Mouse (Mus musculus) ES-Bruce4 (cell line): Measurements from ENCODE around the gene Gm48552. TPM values are rescaled to one million over a fixed set of nuclear protein-coding genes. Genes with fewer than 3 reads are reported as not detected.

Experiments used
- H3K27ac ChIP-seq: 2 replicates; pipeline ENCODE4 v1.5.1; 2012; ENCODE audit warnings: low read length, inconsistent platforms; ENCODE audit not compliant: insufficient read depth
- H3K27me3 ChIP-seq: 2 replicates; pipeline ENCODE4 v1.6.1; 2012; ENCODE audit warnings: mild to moderate bottlenecking, low read length, inconsistent platforms; ENCODE audit not compliant: control insufficient read depth, poor library complexity, insufficient read depth, severe bottlenecking
- H3K36me3 ChIP-seq: 2 replicates; pipeline ENCODE4 v1.6.1; 2012; ENCODE audit warnings: inconsistent platforms, mild to moderate bottlenecking, low read length, moderate library complexity; ENCODE audit not compliant: control insufficient read depth, poor library complexity, insufficient read depth, severe bottlenecking
- H3K4me1 ChIP-seq: one replicate; pipeline ENCODE4 v1.8.1; 2011; ENCODE audit warnings: low read length; ENCODE audit not compliant: control insufficient read depth, insufficient read depth
- H3K4me3 ChIP-seq: 2 replicates; pipeline ENCODE4 v1.5.1; 2011; ENCODE audit warnings: low read depth, mild to moderate bottlenecking, low read length
- H3K9ac ChIP-seq: 2 replicates; pipeline ENCODE4 v1.6.1; 2012; ENCODE audit warnings: low read depth, mild to moderate bottlenecking, inconsistent platforms; ENCODE audit not compliant: poor library complexity, severe bottlenecking
- H3K9me3 ChIP-seq: replicated peaks from 2 replicates; pipeline ENCODE4 v1.6.1; 2012; ENCODE audit warnings: mild to moderate bottlenecking, low read length, inconsistent platforms; ENCODE audit not compliant: control insufficient read depth, poor library complexity, insufficient read depth, severe bottlenecking
- CTCF ChIP-seq: IDR thresholded peaks from one replicate; pipeline ENCODE4 v1.8.1; 2011; ENCODE audit warnings: low read depth, low read length
- EP300 ChIP-seq: IDR thresholded peaks from 2 replicates; pipeline ENCODE4 v1.6.1; 2011; ENCODE audit warnings: low read depth, low read length; ENCODE audit not compliant: insufficient read depth
- POLR2A ChIP-seq: IDR thresholded peaks from one replicate; pipeline ENCODE4 v1.8.1; 2011; ENCODE audit warnings: low read length; ENCODE audit not compliant: insufficient read depth
- polyA plus RNA-seq: library from polyadenylated mRNA; stranded (reverse); fragments of >200 nt; gene quantifications from 2 replicates; pipeline ENCODE4 v1.2.4, GENCODE M21; 2011; ENCODE audit warnings: low read depth; ENCODE audit not compliant: missing spikeins, insufficient read depth, insufficient read length

Gene Gm48552
- polyA plus RNA-seq, 1 experiment, result not detected

GRCm38 (mm10) chr10:81365672-81366476 lies 22.9 kb upstream of the Gm48552 start, which contains the start of gene 4930404N11Rik:
4930404N11Rik (minus strand) TSS chr10:81365816.
- Histone ChIP-seq H3K9me3 (no peaks in the 10 kb centered on the region), H3K36me3 (peaks cover 18% of the 10 kb centered on the region), H3K27me3 (no peaks in the 10 kb centered on the region), H3K4me1 (peaks cover 9% of the 10 kb centered on the region), H3K4me3 (no peak within 1 kb of the TSS), H3K27ac (no peak within 1 kb of the TSS), H3K9ac (no peak within 1 kb of the TSS)
- TF ChIP-seq CTCF, result no peak
- no peak for TF ChIP-seq POLR2A
- TF ChIP-seq EP300, result no peak

- no peaks in the 10 kb centered on the region for H3K9me3 ChIP-seq
- H3K4me1 ChIP-seq, result peaks cover 9% of the 10 kb centered on the region
- no peak overlapping the region for H3K9ac ChIP-seq
- H3K27me3 ChIP-seq, result no peaks in the 10 kb centered on the region
- TF ChIP-seq CTCF (no peak), POLR2A (no peak), EP300 (no peak)
- H3K4me3 ChIP-seq, result no peak overlapping the region
- no peak overlapping the region for H3K27ac ChIP-seq
- H3K36me3 ChIP-seq, result peaks cover 18% of the 10 kb centered on the region
Measured at GRCm38 (mm10) chr10:81366477-81367206, 22.2 kb upstream of the Gm48552 start.

GRCm38 (mm10) chr10:81367207-81367495 lies 21.7 kb upstream of the Gm48552 start:
- Histone ChIP-seq H3K4me1 (peaks cover 7% of the 10 kb centered on the region), H3K27ac (no peak overlapping the region), H3K4me3 (no peak overlapping the region), H3K9ac (no peak overlapping the region), H3K27me3 (no peaks in the 10 kb centered on the region), H3K36me3 (peaks cover 18% of the 10 kb centered on the region), H3K9me3 (no peaks in the 10 kb centered on the region)
- TF ChIP-seq POLR2A (no peak), CTCF (no peak), EP300 (no peak)

GRCm38 (mm10) chr10:81375322-81375721 lies 13.5 kb upstream of the Gm48552 start:
- Histone ChIP-seq H3K36me3 (peaks cover 2% of the 10 kb centered on the region; the same call in 1 of the 2 replicates), H3K9ac (no peak overlapping the region), H3K27ac (no peak overlapping the region), H3K9me3 (no peaks in the 10 kb centered on the region), H3K27me3 (no peaks in the 10 kb centered on the region), H3K4me1 (no peaks in the 10 kb centered on the region), H3K4me3 (no peak overlapping the region)
- TF ChIP-seq EP300 (no peak), CTCF (no peak), POLR2A (no peak)

GRCm38 (mm10) chr10:81376561-81377361 lies 12.0 kb upstream of the Gm48552 start:
- peak overlapping the region; percentile 97 for H3K4me3 ChIP-seq
- H3K4me1 ChIP-seq, result no peaks in the 10 kb centered on the region
- no peaks in the 10 kb centered on the region for H3K27me3 ChIP-seq
- no peaks in the 10 kb centered on the region for H3K9me3 ChIP-seq
- peak overlapping the region; percentile 93; the same call in 1 of the 2 replicates for H3K9ac ChIP-seq
- peak overlapping the region; percentile 29; the same call in 1 of the 2 replicates for H3K27ac ChIP-seq
- peak; percentile 57 for TF ChIP-seq CTCF
- TF ChIP-seq EP300, result no peak
- no peak for TF ChIP-seq POLR2A
- no peaks in the 10 kb centered on the region for H3K36me3 ChIP-seq
